In the genomic region with DNA sequence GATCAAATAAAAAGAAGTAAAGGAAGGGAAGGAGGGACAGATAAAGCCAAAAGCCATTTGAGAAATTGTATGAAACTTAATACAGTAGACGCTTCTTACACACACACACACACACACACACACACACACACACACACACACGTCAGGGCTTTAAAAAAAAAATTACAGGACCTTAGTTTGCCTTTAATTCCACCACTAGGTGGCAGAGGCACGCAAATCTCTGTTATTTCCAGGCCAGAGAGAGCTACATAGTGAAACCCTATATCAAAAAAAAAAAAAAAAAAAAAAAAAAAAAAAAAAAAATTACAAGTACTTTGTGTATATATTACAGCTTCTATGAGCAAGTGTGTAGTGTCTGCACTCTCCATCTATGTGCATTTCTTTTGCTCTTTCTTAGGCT, we compare ENCODE assay signal across 8 mouse cellular contexts.
DNase-seq lines count a peak whose midpoint lies in the region; ATAC-seq and TF ChIP-seq lines count a peak whose summit lies in the region.

No protein-coding gene starts in this region.

- H3K4me3 ChIP-seq in heart, embryonic 11.5 days (ENCODE audit: low read depth, low read length) = no peak overlapping the region
- H3K4me3 ChIP-seq in cortical plate, adult 2 months (ENCODE audit: insufficient read depth, low read length) = no peak overlapping the region
- no peak overlapping the region for H3K4me3 ChIP-seq in heart, embryonic 16.5 days (ENCODE audit: low read length)

- WGBS in heart, embryonic 11.5 days (ENCODE audit: insufficient replicate concordance) = 22% methylated on average over 3 of the region's 3 CpGs
- WGBS in heart, embryonic 16.5 days = 21% methylated on average over 3 of the region's 3 CpGs

- no peaks in the 10 kb centered on the region for H3K27me3 ChIP-seq in heart, embryonic 11.5 days (ENCODE audit: control insufficient read depth, insufficient read depth, low read length)
- H3K27me3 ChIP-seq in heart, embryonic 16.5 days (ENCODE audit: control insufficient read depth, insufficient read depth, low read length) = no peaks in the 10 kb centered on the region

- ATAC-seq in heart, embryonic 11.5 days (replicated peaks; ENCODE audit: insufficient number of reproducible peaks, low FRiP score, low TSS enrichment) = no peak
- peak; percentile 49; the same call in 1 of the 2 replicates for ATAC-seq in heart, embryonic 16.5 days (replicated peaks; ENCODE audit: extremely low read depth, insufficient read depth, low FRiP score)

- peak; percentile 39; the same call in 1 of the 2 replicates for TF ChIP-seq CTCF in cortical plate, adult 2 months (IDR thresholded peaks at IDR 0.05; ENCODE audit: extremely low read depth, insufficient read depth, low read length)

- H3K9me3 ChIP-seq in heart, embryonic 11.5 days (replicated peaks; ENCODE audit: control insufficient read depth, low read length) = no peaks in the 10 kb centered on the region
- no peaks in the 10 kb centered on the region for H3K9me3 ChIP-seq in heart, embryonic 16.5 days (replicated peaks; ENCODE audit: control insufficient read depth, low read length)

- peak; percentile 64 to 70 for DNase-seq in heart, adult 18-20 months
- peak; percentile 81 for DNase-seq in adipocyte (ENCODE audit: low spot score)
- peak; percentile 57 to 75 for DNase-seq in kidney, postnatal 4 days
- peak; percentile 85 for DNase-seq in lung, postnatal 36 days
- peak; percentile 18 for DNase-seq in right cerebral cortex, postnatal 25 days

- no peaks in the 10 kb centered on the region for H3K36me3 ChIP-seq in heart, embryonic 11.5 days (ENCODE audit: control insufficient read depth, insufficient read depth, low read length)
- no peaks in the 10 kb centered on the region for H3K36me3 ChIP-seq in heart, embryonic 16.5 days (ENCODE audit: control insufficient read depth, insufficient read depth)

- H3K27ac ChIP-seq in heart, embryonic 11.5 days (ENCODE audit: low read depth, low read length) = no peak overlapping the region
- H3K27ac ChIP-seq in cortical plate, adult 2 months (ENCODE audit: insufficient read depth, low read length) = no peak overlapping the region
- H3K27ac ChIP-seq in heart, embryonic 16.5 days (ENCODE audit: low read length) = no peak overlapping the region

- H3K4me1 ChIP-seq in heart, embryonic 11.5 days (ENCODE audit: control insufficient read depth, insufficient read depth, low read length) = no peaks in the 10 kb centered on the region
- no peaks in the 10 kb centered on the region for H3K4me1 ChIP-seq in cortical plate, adult 2 months (ENCODE audit: control insufficient read depth, insufficient read depth, low read length)
- H3K4me1 ChIP-seq in heart, embryonic 16.5 days (ENCODE audit: control insufficient read depth, insufficient read depth, low read length) = no peaks in the 10 kb centered on the region

- H3K9ac ChIP-seq in heart, embryonic 11.5 days (ENCODE audit: low read depth, low read length) = no peak overlapping the region
- H3K9ac ChIP-seq in heart, embryonic 16.5 days (ENCODE audit: low read length) = no peak overlapping the region

- TF ChIP-seq POLR2A in cortical plate, adult 2 months (IDR thresholded peaks at IDR 0.05; ENCODE audit: extremely low read depth, insufficient read depth, low read length) = no peak

- no peak overlapping the region for H3K4me2 ChIP-seq in heart, embryonic 11.5 days
- H3K4me2 ChIP-seq in heart, embryonic 16.5 days (ENCODE audit: low read depth, low read length) = no peak overlapping the region

Comparison
In these comparisons a context has a peak if more than half of its experiments do, and no peak if none do; other contexts are left out.
1. DNase-seq: peak in every context shown above with its lines; median percentile 85 in lung, postnatal 36 days; 81 in adipocyte; 67 in heart, adult 18-20 months; 66 in kidney, postnatal 4 days; 18 in right cerebral cortex, postnatal 25 days.